Mouse (Mus musculus) heart, adult 2 months (tissue): ENCODE measurements around the gene Selenof.

Source experiments
- CTCF ChIP-seq: fragments of 200-600 bp; IDR thresholded peaks from 2 replicates; pipeline ENCODE4 v1.8.1; 2022; ENCODE audit warnings: antibody characterized with exemption, mild to moderate bottlenecking, moderate library complexity
- EP300 ChIP-seq: fragments of 200-500 bp; IDR thresholded peaks from 2 replicates; pipeline ENCODE4 v1.6.1; 2011; ENCODE audit warnings: low read depth, low read length, control low read depth; ENCODE audit not compliant: insufficient read depth
- POLR2A ChIP-seq: fragments of 200-500 bp; IDR thresholded peaks from 2 replicates; pipeline ENCODE4 v1.6.1; 2011; ENCODE audit warnings: mild to moderate bottlenecking, low read depth, low read length, control low read depth; ENCODE audit not compliant: insufficient read depth

GRCm38 (mm10) chr3:144638110-144638509 lies 68.0 kb downstream of the Selenof start:
- TF ChIP-seq EP300 (no peak), CTCF (no peak), POLR2A (no peak)
